Mouse (Mus musculus) hindbrain, embryonic 11.5 days (tissue): Measurements from ENCODE around the gene Lysmd4. TPM values are rescaled to one million over a fixed set of nuclear protein-coding genes. Genes with fewer than 3 reads are reported as not detected.

Experiments used
- ATAC-seq: fragments of 200-750 bp; cut with Nextera tagmentation; 2 replicates; pipeline ENCODE4 v1.8.0; 2017; ENCODE audit warnings: mild to moderate bottlenecking, moderate TSS enrichment, moderate library complexity; ENCODE audit not compliant: low FRiP score
- DNase-seq: peaks from one replicate; pipeline ENCODE4 v3.0.0-alpha.2; 2015; ENCODE audit warnings: low spot score
- H3K27ac ChIP-seq: fragments of 300-500 bp; sonication (generic); 2 replicates; pipeline ENCODE4 v1.5.1; 2014; ENCODE audit warnings: mild to moderate bottlenecking, low read depth, low read length
- H3K27me3 ChIP-seq: fragments of 300-500 bp; sonication (generic); 2 replicates; pipeline ENCODE4 v1.6.1; 2014; ENCODE audit warnings: mild to moderate bottlenecking, low read length, moderate library complexity, mixed read lengths; ENCODE audit not compliant: control insufficient read depth, insufficient read depth
- H3K36me3 ChIP-seq: fragments of 300-500 bp; sonication (generic); 2 replicates; pipeline ENCODE4 v1.6.1; 2014; ENCODE audit warnings: mild to moderate bottlenecking, low read length, moderate library complexity, mixed read lengths; ENCODE audit not compliant: control insufficient read depth, insufficient read depth
- H3K4me1 ChIP-seq: fragments of 300-500 bp; sonication (generic); replicated peaks from 2 replicates; pipeline ENCODE4 v1.6.1; 2014; ENCODE audit warnings: low read length, mixed read lengths; ENCODE audit not compliant: control insufficient read depth, insufficient read depth
- H3K4me2 ChIP-seq: fragments of 300-500 bp; sonication (generic); replicated peaks from 2 replicates; pipeline ENCODE4 v1.6.1; 2014; ENCODE audit warnings: mild to moderate bottlenecking, low read depth, low read length
- H3K4me3 ChIP-seq: fragments of 300-500 bp; sonication (generic); 2 replicates; pipeline ENCODE4 v1.5.1; 2014; ENCODE audit warnings: low read depth, low read length
- H3K9ac ChIP-seq: fragments of 300-500 bp; sonication (generic); 2 replicates; pipeline ENCODE4 v1.6.1; 2014; ENCODE audit warnings: low read depth, low read length
- H3K9me3 ChIP-seq: fragments of 300-500 bp; sonication (generic); 2 replicates; pipeline ENCODE4 v1.6.1; 2016; ENCODE audit warnings: low read length; ENCODE audit not compliant: control insufficient read depth
- WGBS: fragments of 180-500 bp; shearing (Covaris S2); extraction: QIAGEN DNeasy Blood & Tissue Kit; methylation state at CpG from one replicate; pipeline ENCODE4 v1.1.7; 2014; 5-methylcytosine and 5-hydroxymethylcytosine counted together
- polyA plus RNA-seq: library from polyadenylated mRNA; unstranded; fragments of >200 nt; fragmentation: Nextera tagmentation; extraction: Ambion mirVana; gene quantifications from 2 replicates; pipeline ENCODE4 v1.2.1, GENCODE M21; 2014

Gene Lysmd4
- polyA plus RNA-seq, 1 experiment from 2014 or later, result 11.0 TPM

GRCm38 (mm10) chr7:67342067-67342625, 119.8 kb downstream of the Lysmd4 start:
- H3K4me3 ChIP-seq, result no peak overlapping the region
- 81% methylated on average over 7 of the region's 7 CpGs for WGBS
- H3K9me3 ChIP-seq, result no peaks in the 10 kb centered on the region
- H3K36me3 ChIP-seq, result no peaks in the 10 kb centered on the region
- DNase-seq (no peak), ATAC-seq (no peak)
- no peak overlapping the region for H3K4me2 ChIP-seq
- no peaks in the 10 kb centered on the region for H3K4me1 ChIP-seq
- no peak overlapping the region for H3K9ac ChIP-seq
- H3K27ac ChIP-seq, result no peak overlapping the region
- no peaks in the 10 kb centered on the region for H3K27me3 ChIP-seq

DNA sequence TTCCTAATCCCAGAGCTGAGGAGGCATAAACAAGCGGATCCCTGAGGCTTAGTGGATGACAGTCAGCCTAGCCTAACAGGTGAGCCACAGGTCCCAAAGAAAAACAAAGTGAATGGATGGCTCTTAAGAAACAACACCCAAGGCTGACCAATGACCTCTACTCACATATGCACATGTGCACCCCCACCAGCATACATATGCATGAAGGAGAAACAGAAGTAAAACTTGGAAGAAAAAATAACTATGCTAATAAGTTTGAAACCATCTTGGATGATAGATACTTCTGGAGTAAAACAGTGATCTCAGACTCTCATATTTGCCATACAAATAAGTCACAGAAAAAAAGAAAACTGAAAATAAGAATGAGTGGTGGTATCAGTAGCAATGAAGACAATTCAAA, 122.1 kb downstream of the Lysmd4 start:
- WGBS, result 97% methylated on average over 1 of the region's 1 CpGs
- ATAC-seq (no peak), DNase-seq (no peak)
- no peaks in the 10 kb centered on the region for H3K4me1 ChIP-seq
- H3K36me3 ChIP-seq, result no peaks in the 10 kb centered on the region
- no peak overlapping the region for H3K27ac ChIP-seq
- H3K4me2 ChIP-seq, result no peak overlapping the region
- no peaks in the 10 kb centered on the region for H3K9me3 ChIP-seq
- no peak overlapping the region for H3K4me3 ChIP-seq
- H3K27me3 ChIP-seq, result no peaks in the 10 kb centered on the region
- no peak overlapping the region for H3K9ac ChIP-seq

DNA sequence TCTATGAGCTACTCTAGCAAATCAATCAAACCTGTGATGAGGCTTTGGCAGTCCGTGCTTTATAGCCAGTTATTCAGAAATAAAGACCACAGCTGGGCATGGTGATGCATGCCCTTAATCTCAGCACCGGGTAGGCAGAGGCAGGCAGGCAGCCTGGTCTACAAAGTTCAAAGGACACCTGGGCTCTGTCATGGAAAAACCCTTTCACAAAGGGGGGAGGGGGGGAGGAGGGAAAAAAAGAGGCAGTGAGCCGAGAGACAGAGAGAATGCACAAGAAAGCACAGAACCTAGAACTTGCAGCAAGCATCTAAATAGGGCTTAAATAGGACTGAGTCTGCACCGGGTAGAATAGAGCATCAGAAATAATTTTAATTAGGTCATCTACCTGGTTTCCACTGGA, 130.6 kb downstream of the Lysmd4 start:
- Histone ChIP-seq H3K36me3 (no peaks in the 10 kb centered on the region), H3K4me3 (no peak overlapping the region), H3K27ac (no peak overlapping the region), H3K4me1 (no peaks in the 10 kb centered on the region), H3K9me3 (no peaks in the 10 kb centered on the region), H3K27me3 (no peaks in the 10 kb centered on the region), H3K4me2 (no peak overlapping the region), H3K9ac (no peak overlapping the region)
- 83% methylated on average over 4 of the region's 4 CpGs for WGBS
- ATAC-seq, result no peak
- no peak for DNase-seq

DNA sequence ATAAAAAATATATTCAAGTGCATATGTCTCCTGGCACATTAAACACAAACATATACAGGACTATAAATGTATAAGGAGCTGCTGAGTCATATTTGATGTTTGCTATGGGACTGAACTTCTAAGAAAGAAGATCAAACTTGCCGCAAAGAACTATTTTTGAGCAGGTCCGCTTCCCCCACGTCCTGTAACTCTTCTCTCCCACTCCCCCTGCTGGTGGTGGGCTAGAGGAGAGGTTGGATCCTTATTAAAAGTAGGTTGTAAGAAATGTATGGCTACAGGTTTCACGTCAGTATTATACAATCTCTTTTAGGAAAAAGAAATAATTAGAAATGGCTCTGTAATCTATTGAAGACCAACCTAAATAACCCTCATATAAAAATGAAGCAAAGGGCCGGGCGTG, 131.3 kb downstream of the Lysmd4 start:
- H3K27me3 ChIP-seq, result no peaks in the 10 kb centered on the region
- H3K27ac ChIP-seq, result no peak overlapping the region
- ATAC-seq (no peak), DNase-seq (no peak)
- H3K4me1 ChIP-seq, result no peaks in the 10 kb centered on the region
- no peak overlapping the region for H3K4me2 ChIP-seq
- H3K9ac ChIP-seq, result no peak overlapping the region
- no peaks in the 10 kb centered on the region for H3K36me3 ChIP-seq
- 88% methylated on average over 6 of the region's 6 CpGs for WGBS
- H3K4me3 ChIP-seq, result no peak overlapping the region
- H3K9me3 ChIP-seq, result no peaks in the 10 kb centered on the region

- H3K27ac ChIP-seq, result no peak overlapping the region
- no peaks in the 10 kb centered on the region for H3K27me3 ChIP-seq
- 92% methylated on average over 5 of the region's 5 CpGs for WGBS
- DNase-seq (no peak), ATAC-seq (no peak)
- no peak overlapping the region for H3K4me2 ChIP-seq
- H3K36me3 ChIP-seq, result no peaks in the 10 kb centered on the region
- no peak overlapping the region for H3K9ac ChIP-seq
- no peaks in the 10 kb centered on the region for H3K4me1 ChIP-seq
- no peak overlapping the region for H3K4me3 ChIP-seq
- no peaks in the 10 kb centered on the region for H3K9me3 ChIP-seq
Observed at GRCm38 (mm10) chr7:67355870-67356269, 133.5 kb downstream of the Lysmd4 start.

Other genes with a start within 250 kb of the Lysmd4 start
- gene Mef2a, start 150.3 kb downstream of the Lysmd4 start, polyA plus RNA-seq, result 29.3 and 32.3 TPM in 2 replicates